Mouse (Mus musculus): Measurements from ENCODE around the gene A930004D18Rik. TPM values are rescaled to one million over a fixed set of nuclear protein-coding genes. Genes with fewer than 3 reads are reported as not detected.
"Not testable (repeated sequence)": the region's sequence is repeated elsewhere in the genome, so short reads cannot be mapped to it uniquely, and the experiment has no call there.

The A930004D18Rik gene
- polyA plus RNA-seq, 1 experiment: 0.70 TPM

GRCm38 (mm10) chr2:18002306-18002705 lies 35.2 kb downstream of the A930004D18Rik start:
- Histone ChIP-seq H3K27me3 (ENCODE audit: control insufficient read depth, insufficient read depth, low read length) (no peaks in the 10 kb centered on the region), H3K36me3 (ENCODE audit: control insufficient read depth, insufficient read depth, low read length) (no peaks in the 10 kb centered on the region), H3K4me1 (ENCODE audit: control insufficient read depth, insufficient read depth, insufficient read length, low read length) (no peaks in the 10 kb centered on the region), H3K4me3 (ENCODE audit: low read depth, low read length) (no peak overlapping the region), H3K27ac (ENCODE audit: insufficient read depth, low read depth, low read length) (no peak overlapping the region)
- TF ChIP-seq POLR2A (IDR thresholded peaks at IDR 0.05; ENCODE audit: low read depth, low read length): no peak
- TF ChIP-seq CTCF (IDR thresholded peaks at IDR 0.05; ENCODE audit: extremely low read depth, insufficient read length, insufficient replicate concordance, low read depth, low read length): no peak
- 88% methylated on average over 3 of the region's 3 CpGs for WGBS

GRCm38 (mm10) chr2:17996858-17997257 lies 40.7 kb downstream of the A930004D18Rik start, which contains the start of gene H2al2a:
H2al2a (minus strand) TSS chr2:17996958.
- H3K27ac ChIP-seq (ENCODE audit: insufficient read depth, low read depth, low read length): no peak within 1 kb of the TSS
- no peaks in the 10 kb centered on the region for H3K36me3 ChIP-seq (ENCODE audit: control insufficient read depth, insufficient read depth, low read length)
- H3K4me1 ChIP-seq (ENCODE audit: control insufficient read depth, insufficient read depth, insufficient read length, low read length): no peaks in the 10 kb centered on the region
- H3K4me3 ChIP-seq (ENCODE audit: low read depth, low read length): no peak within 1 kb of the TSS
- H3K27me3 ChIP-seq (ENCODE audit: control insufficient read depth, insufficient read depth, low read length): no peaks in the 10 kb centered on the region
- TF ChIP-seq CTCF (IDR thresholded peaks at IDR 0.05; ENCODE audit: extremely low read depth, insufficient read length, insufficient replicate concordance, low read depth, low read length) (no peak), POLR2A (IDR thresholded peaks at IDR 0.05; ENCODE audit: low read depth, low read length) (no peak)

GRCm38 (mm10) chr2:17989562-17989961 lies 48.0 kb downstream of the A930004D18Rik start:
- Histone ChIP-seq H3K27ac (ENCODE audit: insufficient read depth, low read depth, low read length) (no peak overlapping the region), H3K4me1 (ENCODE audit: control insufficient read depth, insufficient read depth, insufficient read length, low read length) (no peaks in the 10 kb centered on the region), H3K36me3 (ENCODE audit: control insufficient read depth, insufficient read depth, low read length) (no peaks in the 10 kb centered on the region), H3K4me3 (ENCODE audit: low read depth, low read length) (no peak overlapping the region), H3K27me3 (ENCODE audit: control insufficient read depth, insufficient read depth, low read length) (no peaks in the 10 kb centered on the region)
- TF ChIP-seq CTCF (IDR thresholded peaks at IDR 0.05; ENCODE audit: extremely low read depth, insufficient read length, insufficient replicate concordance, low read depth, low read length): no peak
- no peak for TF ChIP-seq POLR2A (IDR thresholded peaks at IDR 0.05; ENCODE audit: low read depth, low read length)

- Histone ChIP-seq H3K4me1 (ENCODE audit: control insufficient read depth, insufficient read depth, insufficient read length, low read length) (no peaks in the 10 kb centered on the region), H3K4me3 (ENCODE audit: low read depth, low read length) (no peak overlapping the region), H3K27me3 (ENCODE audit: control insufficient read depth, insufficient read depth, low read length) (no peaks in the 10 kb centered on the region), H3K36me3 (ENCODE audit: control insufficient read depth, insufficient read depth, low read length) (no peaks in the 10 kb centered on the region), H3K27ac (ENCODE audit: insufficient read depth, low read depth, low read length) (no peak overlapping the region)
- no peak for TF ChIP-seq POLR2A (IDR thresholded peaks at IDR 0.05; ENCODE audit: low read depth, low read length)
- no peak for TF ChIP-seq CTCF (IDR thresholded peaks at IDR 0.05; ENCODE audit: extremely low read depth, insufficient read length, insufficient replicate concordance, low read depth, low read length)
- 89% methylated on average over 3 of the region's 3 CpGs for WGBS
Observed at GRCm38 (mm10) chr2:17989115-17989514, 48.4 kb downstream of the A930004D18Rik start.

- WGBS: 61% methylated on average over 3 of the region's 3 CpGs
- no peak for TF ChIP-seq POLR2A (IDR thresholded peaks at IDR 0.05; ENCODE audit: low read depth, low read length)
- no peaks in the 10 kb centered on the region for H3K4me1 ChIP-seq (ENCODE audit: control insufficient read depth, insufficient read depth, insufficient read length, low read length)
- no peak overlapping the region for H3K27ac ChIP-seq (ENCODE audit: insufficient read depth, low read depth, low read length)
- no peaks in the 10 kb centered on the region for H3K36me3 ChIP-seq (ENCODE audit: control insufficient read depth, insufficient read depth, low read length)
- no peaks in the 10 kb centered on the region for H3K27me3 ChIP-seq (ENCODE audit: control insufficient read depth, insufficient read depth, low read length)
- H3K4me3 ChIP-seq (ENCODE audit: low read depth, low read length): no peak overlapping the region
Observed at GRCm38 (mm10) chr2:17986694-17987093, 50.8 kb downstream of the A930004D18Rik start.

GRCm38 (mm10) chr2:17984774-17985173 lies 52.8 kb downstream of the A930004D18Rik start:
- Histone ChIP-seq H3K36me3 (ENCODE audit: control insufficient read depth, insufficient read depth, low read length) (no peaks in the 10 kb centered on the region), H3K4me3 (ENCODE audit: low read depth, low read length) (no peak overlapping the region), H3K4me1 (ENCODE audit: control insufficient read depth, insufficient read depth, insufficient read length, low read length) (no peaks in the 10 kb centered on the region), H3K27me3 (ENCODE audit: control insufficient read depth, insufficient read depth, low read length) (no peaks in the 10 kb centered on the region), H3K27ac (ENCODE audit: insufficient read depth, low read depth, low read length) (no peak overlapping the region)
- WGBS: 93% methylated on average over 3 of the region's 3 CpGs
- TF ChIP-seq POLR2A (IDR thresholded peaks at IDR 0.05; ENCODE audit: low read depth, low read length): no peak
- TF ChIP-seq CTCF (IDR thresholded peaks at IDR 0.05; ENCODE audit: extremely low read depth, insufficient read length, insufficient replicate concordance, low read depth, low read length): no peak

GRCm38 (mm10) chr2:17982747-17983146 lies 54.8 kb downstream of the A930004D18Rik start:
- Histone ChIP-seq H3K4me1 (ENCODE audit: control insufficient read depth, insufficient read depth, insufficient read length, low read length) (no peaks in the 10 kb centered on the region), H3K4me3 (ENCODE audit: low read depth, low read length) (no peak overlapping the region)
- 90% methylated on average over 1 of the region's 1 CpGs for WGBS

GRCm38 (mm10) chr2:17978706-17979105 lies 58.8 kb downstream of the A930004D18Rik start:
- Histone ChIP-seq H3K36me3 (ENCODE audit: control insufficient read depth, insufficient read depth, low read length) (no peaks in the 10 kb centered on the region), H3K27me3 (ENCODE audit: control insufficient read depth, insufficient read depth, low read length) (no peaks in the 10 kb centered on the region), H3K27ac (ENCODE audit: insufficient read depth, low read depth, low read length) (no peak overlapping the region), H3K4me3 (ENCODE audit: low read depth, low read length) (no peak overlapping the region), H3K4me1 (ENCODE audit: control insufficient read depth, insufficient read depth, insufficient read length, low read length) (no peaks in the 10 kb centered on the region)
- TF ChIP-seq CTCF (IDR thresholded peaks at IDR 0.05; ENCODE audit: extremely low read depth, insufficient read length, insufficient replicate concordance, low read depth, low read length): no peak
- TF ChIP-seq POLR2A (IDR thresholded peaks at IDR 0.05; ENCODE audit: low read depth, low read length): no peak
- WGBS: 92% methylated on average over 6 of the region's 6 CpGs

More at GRCm38 (mm10) chr2:17982747-17983146, 54.8 kb downstream of the A930004D18Rik start:
- no peaks in the 10 kb centered on the region for H3K36me3 ChIP-seq (ENCODE audit: control insufficient read depth, insufficient read depth, low read length)
- no peaks in the 10 kb centered on the region for H3K27me3 ChIP-seq (ENCODE audit: control insufficient read depth, insufficient read depth, low read length)
- no peak overlapping the region for H3K27ac ChIP-seq (ENCODE audit: insufficient read depth, low read depth, low read length)
- no peak for TF ChIP-seq POLR2A (IDR thresholded peaks at IDR 0.05; ENCODE audit: low read depth, low read length)

GRCm38 (mm10) chr2:17978251-17978650 lies 59.3 kb downstream of the A930004D18Rik start:
- H3K4me1 ChIP-seq (ENCODE audit: control insufficient read depth, insufficient read depth, insufficient read length, low read length); H3K4me3 ChIP-seq (ENCODE audit: low read depth, low read length); H3K36me3 ChIP-seq (ENCODE audit: control insufficient read depth, insufficient read depth, low read length); H3K27me3 ChIP-seq (ENCODE audit: control insufficient read depth, insufficient read depth, low read length); H3K27ac ChIP-seq (ENCODE audit: insufficient read depth, low read depth, low read length): not testable (repeated sequence)
- 82% methylated on average over 7 of the region's 7 CpGs for WGBS

- H3K27ac ChIP-seq (ENCODE audit: insufficient read depth, low read depth, low read length); H3K36me3 ChIP-seq (ENCODE audit: control insufficient read depth, insufficient read depth, low read length); H3K4me1 ChIP-seq (ENCODE audit: control insufficient read depth, insufficient read depth, insufficient read length, low read length); H3K4me3 ChIP-seq (ENCODE audit: low read depth, low read length); H3K27me3 ChIP-seq (ENCODE audit: control insufficient read depth, insufficient read depth, low read length): not testable (repeated sequence)
Observed at GRCm38 (mm10) chr2:17977645-17978044, 59.9 kb downstream of the A930004D18Rik start.

Measured in small intestine, adult 2 months (tissue).